Comparison of ENCODE assay signal across 26 mouse cellular contexts in genomic region chr2:30327276-30327675, GRCm38 (mm10). TPM values are rescaled to one million over a fixed set of nuclear protein-coding genes. Genes with fewer than 3 reads are reported as not detected.
DNase-seq lines count a peak whose midpoint lies in the region; TF ChIP-seq lines count a peak whose summit lies in the region.
"Had no signal": no experiment of that assay in that cellular context is flagged by ENCODE, and none has a peak within 500 bp of the region (broad histone marks: within the 10 kb centered on the region; RNA-seq: fewer than 3 reads in every experiment).

No protein-coding gene starts in this region.

- no peaks in the 10 kb centered on the region for H3K27me3 ChIP-seq in kidney, adult 2 months (replicated peaks; ENCODE audit: control insufficient read depth, insufficient read depth, low read length)
- H3K27me3 ChIP-seq: embryonic facial prominence, embryonic 12.5 days; embryonic facial prominence, embryonic 15.5 days; heart, embryonic 13.5 days; hindbrain, embryonic 12.5 days; hindbrain, embryonic 15.5 days; kidney, embryonic 15.5 days had no signal

- H3K27ac ChIP-seq in kidney, adult 2 months (ENCODE audit: insufficient read depth, low read depth, low read length), result no peak overlapping the region
- H3K27ac ChIP-seq: embryonic facial prominence, embryonic 12.5 days; embryonic facial prominence, embryonic 15.5 days; heart, adult 2 months; heart, embryonic 10.5 days; heart, embryonic 13.5 days; hindbrain, embryonic 12.5 days; hindbrain, embryonic 15.5 days; kidney, embryonic 15.5 days had no signal

- no peaks in the 10 kb centered on the region for H3K4me1 ChIP-seq in kidney, adult 2 months (ENCODE audit: control insufficient read depth, insufficient read depth, low read length)
- H3K4me1 ChIP-seq: embryonic facial prominence, embryonic 12.5 days; embryonic facial prominence, embryonic 15.5 days; heart, embryonic 10.5 days; heart, embryonic 13.5 days; hindbrain, embryonic 12.5 days; hindbrain, embryonic 15.5 days; kidney, embryonic 15.5 days had no signal

- DNase-seq in cerebellum, adult 11-12 months, result peak; percentile 56
- no peak for DNase-seq in cerebellum, adult 11 months
- peak; percentile 38 for DNase-seq in cerebellum, adult 8-10 months
- no peak for DNase-seq in cerebellum, postnatal 14 days
- DNase-seq in cerebellum, adult 9-10 months, result peak; percentile 66
- no peak for DNase-seq in kidney, adult 2 months
- DNase-seq: adrenal gland, postnatal 25 days; forebrain, postnatal 0 days; gastrocnemius, postnatal 25 days; heart, adult 2 months; heart, postnatal 14 days; heart, postnatal 4 days; kidney, adult 8-10 months had no signal

- no peak for TF ChIP-seq POLR2A in kidney, adult 2 months (IDR thresholded peaks at IDR 0.05; ENCODE audit: low read depth, low read length)

- H3K4me3 ChIP-seq in kidney, adult 2 months (ENCODE audit: insufficient read depth, low read depth, low read length), result no peak overlapping the region
- H3K4me3 ChIP-seq: embryonic facial prominence, embryonic 12.5 days; embryonic facial prominence, embryonic 15.5 days; heart, adult 2 months; heart, embryonic 10.5 days; heart, embryonic 13.5 days; hindbrain, embryonic 12.5 days; hindbrain, embryonic 15.5 days; kidney, embryonic 15.5 days had no signal

- 0 out of 2 replicates have a peak, but pooled peaks cover 2% of the 10 kb centered on the region for H3K36me3 ChIP-seq in kidney, adult 2 months (ENCODE audit: control insufficient read depth, insufficient read depth, low read length)

- WGBS in kidney, adult 2 months, result 86% methylated on average over 7 of the region's 7 CpGs

- TF ChIP-seq CTCF in kidney, adult 2 months (conservative IDR thresholded peaks at IDR 0.05; ENCODE audit: insufficient read depth, insufficient read length, low read depth, low read length), result no peak

RNA-seq across cellular contexts. Expression of gene Sh3glb2, which starts 31.9 kb away (rescaled TPM):
- polyA plus RNA-seq in kidney, adult 2 months (2012; rRNA removed), result 84.6 and 132 TPM in 2 replicates

RNA-seq across cellular contexts. Expression of gene Miga2, which starts 36.8 kb away (rescaled TPM):
- polyA plus RNA-seq in kidney, adult 2 months (2012; rRNA removed), result 46.8 and 53.3 TPM in 2 replicates

RNA-seq across cellular contexts. Expression of gene Nup188, which starts 41.1 kb away (rescaled TPM):
- 17.5 and 18.7 TPM in 2 replicates for polyA plus RNA-seq in kidney, adult 2 months (2012; rRNA removed)

RNA-seq across cellular contexts. Expression of gene Dolk, which starts 41.1 kb away (rescaled TPM):
- polyA plus RNA-seq in kidney, adult 2 months (2012; rRNA removed), result 29.6 and 32.4 TPM in 2 replicates

RNA-seq across cellular contexts. Expression of gene Gm28038, which starts 46.4 kb away (rescaled TPM):
- not detected in 2 replicates for polyA plus RNA-seq in kidney, adult 2 months (2012; rRNA removed)
- polyA plus RNA-seq: embryonic facial prominence, embryonic 12.5 days; embryonic facial prominence, embryonic 15.5 days; forebrain, embryonic 11.5 days; forebrain, embryonic 14.5 days; forebrain, postnatal 0 days; frontal cortex, adult 2 months; heart, adult 2 months; heart, embryonic 10.5 days; heart, embryonic 13.5 days; heart, embryonic 16.5 days; hindbrain, embryonic 12.5 days; hindbrain, embryonic 15.5 days; intestine, embryonic 14.5 days; intestine, postnatal 0 days; kidney, embryonic 15.5 days had no signal

Comparison
In these comparisons a context has a peak if more than half of its experiments do, and no peak if none do; other contexts are left out.
1. DNase-seq: peak in cerebellum, adult 11-12 months (single experiment), cerebellum, adult 8-10 months (single experiment) and cerebellum, adult 9-10 months (single experiment); none in cerebellum, adult 11 months (single experiment), cerebellum, postnatal 14 days (0 of 2) and kidney, adult 2 months (single experiment).